Mouse (Mus musculus): Measurements from ENCODE around the gene Foxo4. TPM values are rescaled to one million over a fixed set of nuclear protein-coding genes. Genes with fewer than 3 reads are reported as not detected.

Foxo4 gene
- total and polyA plus RNA-seq, 3 experiments: 13.8 to 18.5 TPM; not detected in 1

GRCm38 (mm10) chrX:101221834-101222795 is 32.2 kb upstream of the Foxo4 start, which contains the start of gene Snx12:
TSS of gene Snx12 (minus strand) at chrX:101222563.
- peak within 1 kb of the TSS; percentile 70 to 72 for H3K4me3 ChIP-seq (ENCODE audit: control insufficient read depth in 1 of 2, insufficient read depth in 1 of 2, low read depth in 2 of 2, low read length in 2 of 2)
- peaks cover 0 to 9% of the 10 kb centered on the region in 2 experiments; a peak in 2 of 4 replicates for H3K36me3 ChIP-seq (ENCODE audit: control insufficient read depth in 1 of 2, insufficient read depth in 2 of 2, low read length in 2 of 2)
- no peaks in the 10 kb centered on the region for H3K9me3 ChIP-seq (replicated peaks; ENCODE audit: insufficient read depth, low read length)
- H3K27ac ChIP-seq (ENCODE audit: control insufficient read depth, low read depth, low read length): peak within 1 kb of the TSS; percentile 56
- peak within 1 kb of the TSS; percentile 82 for H3K9ac ChIP-seq (ENCODE audit: control insufficient read depth, low read depth, low read length, poor library complexity, severe bottlenecking)
- H3K4me1 ChIP-seq (ENCODE audit: control insufficient read depth in 1 of 2, insufficient read depth in 2 of 2, low read length in 2 of 2): peaks cover 0 to 3% of the 10 kb centered on the region in 2 experiments; a peak in 1 of 4 replicates
- no peaks in the 10 kb centered on the region for H3K27me3 ChIP-seq (ENCODE audit: control insufficient read depth in 1 of 2, insufficient read depth in 2 of 2, low read length in 2 of 2)
- peak; percentile 71; the same call in 1 of the 2 replicates for TF ChIP-seq MAZ (IDR thresholded peaks at IDR 0.05; ENCODE audit: low read depth, low read length)
- peak; percentile 64 for TF ChIP-seq MAX (IDR thresholded peaks at IDR 0.05; ENCODE audit: low read length)
- TF ChIP-seq TCF12 (IDR thresholded peaks at IDR 0.05; ENCODE audit: low read depth, low read length): peak; percentile 37; the same call in 1 of the 2 replicates
- no peak for TF ChIP-seq SMC3 (IDR thresholded peaks at IDR 0.05; ENCODE audit: low read depth, low read length)
- peak; percentile 55; the same call in 1 of the 2 replicates for TF ChIP-seq MYC (IDR thresholded peaks at IDR 0.05; ENCODE audit: low read depth, low read length)
- TF ChIP-seq CHD1 (IDR thresholded peaks at IDR 0.05; ENCODE audit: low read depth, low read length): no peak
- TF ChIP-seq JUND (IDR thresholded peaks at IDR 0.05; ENCODE audit: low read depth, low read length): peak; percentile 86
- TF ChIP-seq KAT2A (conservative IDR thresholded peaks at IDR 0.05; ENCODE audit: low read depth, low read length): peak; percentile 79
- 0 out of 2 replicates have a peak, but pooled peaks have one; percentile 47 for TF ChIP-seq ZMIZ1 (IDR thresholded peaks at IDR 0.05; ENCODE audit: low read depth, low read length)
- TF ChIP-seq NELFE (IDR thresholded peaks at IDR 0.05; ENCODE audit: low read depth, low read length): peak; percentile 68
- peak; percentile 88 for TF ChIP-seq SIN3A (IDR thresholded peaks at IDR 0.05; ENCODE audit: low read length)
- peak; percentile 66; the same call in 1 of the 2 replicates for TF ChIP-seq TBP (IDR thresholded peaks at IDR 0.05; ENCODE audit: low read depth, low read length)
- peak; percentile 89 for TF ChIP-seq ELF1 (IDR thresholded peaks at IDR 0.05; ENCODE audit: low read depth, low read length)
- no peak for TF ChIP-seq POLR2AphosphoS2 (IDR thresholded peaks at IDR 0.05; ENCODE audit: low read length)
- peak; percentile 84 for TF ChIP-seq NRF1 (IDR thresholded peaks at IDR 0.05; ENCODE audit: insufficient read depth, low read depth, low read length, poor library complexity, severe bottlenecking)
- peak; percentile 68 for TF ChIP-seq MXI1 (IDR thresholded peaks at IDR 0.05; ENCODE audit: low read depth, low read length)
- no peak for TF ChIP-seq CHD2 (IDR thresholded peaks at IDR 0.05; ENCODE audit: low read length)
- peak; percentile 89 for TF ChIP-seq HCFC1 (IDR thresholded peaks at IDR 0.05; ENCODE audit: low read depth, low read length)
- peak; percentile 39; the same call in 1 of the 2 replicates for TF ChIP-seq ETS1 (IDR thresholded peaks at IDR 0.05; ENCODE audit: low read depth, low read length)
- peak; percentile 44 to 61; a peak in 1 of 4 replicates for TF ChIP-seq POLR2A (IDR thresholded peaks at IDR 0.05; ENCODE audit: control insufficient read depth in 1 of 2, insufficient read depth in 1 of 2, low read depth in 1 of 2, low read length in 2 of 2, poor library complexity in 1 of 2)
- TF ChIP-seq E2F4 (IDR thresholded peaks at IDR 0.05; ENCODE audit: borderline replicate concordance, low read depth, low read length): no peak
- TF ChIP-seq EP300 (IDR thresholded peaks at IDR 0.05; ENCODE audit: low read depth in 1 of 2, low read length in 2 of 2): peak in 1 of 2 experiments; percentile 34; a peak in 1 of 4 replicates
- no peak for TF ChIP-seq GABPA (IDR thresholded peaks at IDR 0.05; ENCODE audit: low read depth, low read length)
- TF ChIP-seq GATA1 (IDR thresholded peaks at IDR 0.05; ENCODE audit: low read depth, low read length): no peak
- TF ChIP-seq RCOR1 (IDR thresholded peaks at IDR 0.05; ENCODE audit: low read depth, low read length): peak; percentile 64
- TF ChIP-seq USF1 (IDR thresholded peaks at IDR 0.05; ENCODE audit: low read depth, low read length): peak; percentile 75
- peak; percentile 90 for DNase-seq (ENCODE audit: low read depth, low spot score)
- H3K79me2 ChIP-seq (ENCODE audit: control insufficient read depth, insufficient read depth, low read length, poor library complexity): peaks cover 8% of the 10 kb centered on the region
